Mouse (Mus musculus): ENCODE measurements at regions not wholly inside any gene's neighbourhood (a gene's known extent, or its start where the extent isn't known, plus 50 kb on each side); places are given as distances from the start of the nearest gene placed in this dataset.

- DNase-seq, result no peak
Measured at GRCm38 (mm10) chr13:80798863-80799817, 84.0 kb upstream of the Arrdc3 start.

- peak; percentile 6 to 12 for DNase-seq
Measured at GRCm38 (mm10) chr13:80806172-80806571, 77.0 kb upstream of the Arrdc3 start.

- DNase-seq, result no peak
Measured at GRCm38 (mm10) chr13:80827037-80827471, 56.1 kb upstream of the Arrdc3 start.
